ENCODE assay signal across 9 mouse cellular contexts in the genomic region with DNA sequence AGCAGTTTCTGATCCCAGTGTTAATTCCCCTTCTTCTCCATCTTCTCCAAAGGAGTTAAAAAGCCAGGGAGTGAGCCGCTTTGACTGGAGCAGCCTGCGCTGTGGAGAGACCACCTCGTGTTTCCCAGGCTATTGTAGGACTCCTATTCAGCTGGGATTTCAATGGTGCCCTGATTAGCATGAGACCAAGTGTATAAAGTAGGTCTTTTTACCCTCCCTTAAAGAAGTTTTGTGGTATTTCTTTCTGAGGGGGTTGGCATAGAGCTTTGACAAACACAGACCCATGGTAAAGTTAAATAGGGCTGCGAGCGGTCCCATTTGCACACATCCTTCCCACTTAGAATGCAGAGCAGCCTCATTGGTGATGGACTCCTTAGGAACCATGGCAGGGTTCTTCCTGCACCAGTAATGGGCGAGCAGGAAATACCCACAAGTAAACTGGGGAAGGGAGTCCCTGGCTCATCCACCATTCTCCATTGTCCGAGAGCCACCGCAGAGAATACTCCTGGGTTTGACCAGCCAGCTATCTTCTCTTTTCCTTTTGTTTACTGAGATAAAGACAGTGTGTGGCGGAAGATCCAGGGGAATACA. TPM values are rescaled to one million over a fixed set of nuclear protein-coding genes. Genes with fewer than 3 reads are reported as not detected.
A peak's percentile ranks its signal among the peaks of the same experiment; 100 is the strongest.
DNase-seq lines count a peak whose midpoint lies in the region; ATAC-seq and TF ChIP-seq lines count a peak whose summit lies in the region.
"Had no signal": no experiment of that assay in that cellular context is flagged by ENCODE, and none has a peak within 500 bp of the region (broad histone marks: within the 10 kb centered on the region; RNA-seq: fewer than 3 reads in every experiment).

No protein-coding gene starts in this region.

- TF ChIP-seq EP300 in ES-Bruce4 (IDR thresholded peaks at IDR 0.05; ENCODE audit: insufficient read depth, low read depth, low read length): 0 out of 2 replicates have a peak, but pooled peaks have one; percentile 23

- no peak for TF ChIP-seq POLR2A in ES-Bruce4 (IDR thresholded peaks at IDR 0.05; ENCODE audit: insufficient read depth, low read length)

- H3K27me3 ChIP-seq in heart, embryonic 10.5 days (ENCODE audit: insufficient read depth, poor library complexity, severe bottlenecking): no peaks in the 10 kb centered on the region
- no peaks in the 10 kb centered on the region for H3K27me3 ChIP-seq in ES-Bruce4 (ENCODE audit: control insufficient read depth, insufficient read depth, low read length, poor library complexity, severe bottlenecking)
- no peaks in the 10 kb centered on the region for H3K27me3 ChIP-seq in forebrain, embryonic 11.5 days (ENCODE audit: control insufficient read depth, insufficient read depth, low read length)
- H3K27me3 ChIP-seq: stomach, embryonic 15.5 days had no signal

- H3K4me3 ChIP-seq in heart, embryonic 10.5 days: no peak overlapping the region
- H3K4me3 ChIP-seq in ES-Bruce4 (ENCODE audit: low read depth, low read length): peak overlapping the region; percentile 6; the same call in 1 of the 2 replicates
- peak overlapping the region; percentile 9; the same call in 1 of the 2 replicates for H3K4me3 ChIP-seq in forebrain, embryonic 11.5 days (ENCODE audit: low read depth, low read length)
- H3K4me3 ChIP-seq: stomach, embryonic 15.5 days had no signal

- ATAC-seq in forebrain, embryonic 11.5 days (replicated peaks; ENCODE audit: low FRiP score): peak; percentile 87

- TF ChIP-seq CTCF in ES-Bruce4 (IDR thresholded peaks at IDR 0.05; ENCODE audit: low read depth, low read length): no peak

- H3K36me3 ChIP-seq in heart, embryonic 10.5 days: peaks cover 10% of the 10 kb centered on the region; the same call in 1 of the 2 replicates
- no peaks in the 10 kb centered on the region; the same call in 1 of the 2 replicates for H3K36me3 ChIP-seq in ES-Bruce4 (ENCODE audit: control insufficient read depth, insufficient read depth, low read length, poor library complexity, severe bottlenecking)
- no peaks in the 10 kb centered on the region; the same call in 1 of the 2 replicates for H3K36me3 ChIP-seq in forebrain, embryonic 11.5 days (ENCODE audit: control insufficient read depth, insufficient read depth, low read length)

- WGBS in heart, embryonic 10.5 days: 54% methylated on average over 9 of the region's 9 CpGs
- WGBS in forebrain, embryonic 11.5 days: 13% methylated on average over 9 of the region's 9 CpGs

- H3K27ac ChIP-seq in heart, embryonic 10.5 days: no peak overlapping the region
- peak overlapping the region; percentile 91 for H3K27ac ChIP-seq in ES-Bruce4 (ENCODE audit: insufficient read depth, low read length)
- H3K27ac ChIP-seq in forebrain, embryonic 11.5 days (ENCODE audit: low read depth, low read length): peak overlapping the region; percentile 94
- H3K27ac ChIP-seq: stomach, embryonic 15.5 days had no signal

- DNase-seq in heart, embryonic 10.5 days (ENCODE audit: low spot score): peak; percentile 65
- DNase-seq in heart, adult 8-10 months (ENCODE audit: low spot score): no peak
- DNase-seq in forebrain, embryonic 11.5 days (ENCODE audit: low spot score): peak; percentile 67
- DNase-seq in mesoderm, embryonic 11.5 days (ENCODE audit: low read depth, low spot score): peak; percentile 45
- no peak for DNase-seq in urinary bladder, postnatal 36 days (ENCODE audit: low spot score in 2 of 2)
- DNase-seq in gastrocnemius, postnatal 25 days: no peak
- DNase-seq in urinary bladder, postnatal 14 days (ENCODE audit: low spot score): no peak

- H3K9me3 ChIP-seq in heart, embryonic 10.5 days: no peaks in the 10 kb centered on the region
- H3K9me3 ChIP-seq in ES-Bruce4 (replicated peaks; ENCODE audit: control insufficient read depth, insufficient read depth, low read length, poor library complexity, severe bottlenecking): no peaks in the 10 kb centered on the region
- H3K9me3 ChIP-seq in forebrain, embryonic 11.5 days (ENCODE audit: control insufficient read depth, low read length): no peaks in the 10 kb centered on the region
- H3K9me3 ChIP-seq: stomach, embryonic 15.5 days had no signal

- peak overlapping the region; percentile 38; the same call in 1 of the 2 replicates for H3K4me2 ChIP-seq in forebrain, embryonic 11.5 days (ENCODE audit: low read depth, low read length, severe bottlenecking)
- H3K4me2 ChIP-seq: stomach, embryonic 15.5 days had no signal

- H3K9ac ChIP-seq in ES-Bruce4 (ENCODE audit: low read depth, poor library complexity, severe bottlenecking): no peak overlapping the region
- peak overlapping the region; percentile 31 for H3K9ac ChIP-seq in forebrain, embryonic 11.5 days (ENCODE audit: low read length)
- H3K9ac ChIP-seq: stomach, embryonic 15.5 days had no signal

- peaks cover 19% of the 10 kb centered on the region for H3K4me1 ChIP-seq in heart, embryonic 10.5 days
- H3K4me1 ChIP-seq in ES-Bruce4 (ENCODE audit: control insufficient read depth, insufficient read depth, low read length): peaks cover 6% of the 10 kb centered on the region
- H3K4me1 ChIP-seq in forebrain, embryonic 11.5 days (replicated peaks; ENCODE audit: control insufficient read depth, insufficient read depth, low read length): peaks cover 37% of the 10 kb centered on the region
- H3K4me1 ChIP-seq: stomach, embryonic 15.5 days had no signal

RNA-seq across cellular contexts. Expression of a gene that starts 13.8 kb away (rescaled TPM):
- 22.9 and 38.5 TPM in 2 replicates for polyA plus RNA-seq in heart, embryonic 10.5 days (2016; fragmentation: Nextera tagmentation; extraction: Ambion mirVana)
- total RNA-seq in heart, adult 8-10 months (2022): 10 to 100 TPM; 51.8 to 58.4 (median 54.5) TPM
- polyA plus RNA-seq in ES-Bruce4 (2011; ENCODE audit: insufficient read depth, insufficient read length, low read depth, missing spikeins): 16.1 and 17.5 TPM in 2 replicates
- 69.9 and 71.6 TPM in 2 replicates for polyA plus RNA-seq in forebrain, embryonic 11.5 days (2014; fragmentation: Nextera tagmentation; extraction: Ambion mirVana)
- 10 to 100 TPM; 43.7 to 50.2 TPM for total RNA-seq in gastrocnemius, postnatal 25 days (2021)

Comparison
In these comparisons a context has a peak if more than half of its experiments do, and no peak if none do; other contexts are left out.
1. DNase-seq: peak in heart, embryonic 10.5 days (single experiment), forebrain, embryonic 11.5 days (single experiment) and mesoderm, embryonic 11.5 days (single experiment); none in heart, adult 8-10 months (single experiment), urinary bladder, postnatal 36 days (0 of 2), gastrocnemius, postnatal 25 days (single experiment) and urinary bladder, postnatal 14 days (single experiment).